Mouse (Mus musculus) heart, embryonic 16.5 days (tissue): ENCODE results near the gene Mon1a. TPM values are rescaled to one million over a fixed set of nuclear protein-coding genes. Genes with fewer than 3 reads are reported as not detected.

Source experiments
- ATAC-seq: fragments of 200-750 bp; cut with Nextera tagmentation; replicated peaks from 2 replicates; pipeline ENCODE4 v1.8.0; 2017; ENCODE audit warnings: moderate number of reproducible peaks; ENCODE audit not compliant: insufficient read depth, low FRiP score; ENCODE audit errors: extremely low read depth
- H3K27ac ChIP-seq: fragments of 300-500 bp; sonication (generic); 2 replicates; pipeline ENCODE4 v1.5.1; 2014; ENCODE audit warnings: mild to moderate bottlenecking, low read length, control low read depth, moderate library complexity
- H3K27me3 ChIP-seq: fragments of 300-500 bp; sonication (generic); 2 replicates; pipeline ENCODE4 v1.6.1; 2014; ENCODE audit warnings: low read length, mixed read lengths; ENCODE audit not compliant: control insufficient read depth, insufficient read depth
- H3K36me3 ChIP-seq: fragments of 300-500 bp; sonication (generic); 2 replicates; pipeline ENCODE4 v1.6.1; 2014; ENCODE audit not compliant: control insufficient read depth, insufficient read depth
- H3K4me1 ChIP-seq: fragments of 300-500 bp; sonication (generic); 2 replicates; pipeline ENCODE4 v1.6.1; 2014; ENCODE audit warnings: low read length, mixed read lengths; ENCODE audit not compliant: control insufficient read depth, insufficient read depth
- H3K4me2 ChIP-seq: fragments of 300-500 bp; sonication (generic); 2 replicates; pipeline ENCODE4 v1.6.1; 2014; ENCODE audit warnings: low read depth, mild to moderate bottlenecking, control low read depth, low read length
- H3K4me3 ChIP-seq: fragments of 300-500 bp; sonication (generic); 2 replicates; pipeline ENCODE4 v1.5.1; 2014; ENCODE audit warnings: mild to moderate bottlenecking, control low read depth, low read length
- H3K9ac ChIP-seq: fragments of 300-500 bp; sonication (generic); 2 replicates; pipeline ENCODE4 v1.6.1; 2014; ENCODE audit warnings: low read length, control low read depth
- H3K9me3 ChIP-seq: fragments of 300-500 bp; sonication (generic); replicated peaks from 2 replicates; pipeline ENCODE4 v1.6.1; 2016; ENCODE audit warnings: low read length; ENCODE audit not compliant: control insufficient read depth
- WGBS: fragments of 180-500 bp; shearing (Covaris S2); extraction: QIAGEN DNeasy Blood & Tissue Kit; methylation state at CpG from one replicate; pipeline ENCODE4 v1.1.7; 2014; 5-methylcytosine and 5-hydroxymethylcytosine counted together
- polyA plus RNA-seq: library from polyadenylated mRNA; unstranded; fragments of >200 nt; fragmentation: Nextera tagmentation; extraction: Ambion mirVana; gene quantifications from 2 replicates; pipeline ENCODE4 v1.2.1, GENCODE M21; 2015

The Mon1a gene
- polyA plus RNA-seq = 11.0 and 13.1 TPM in 2 replicates

GRCm38 (mm10) chr9:107887804-107888266 lies at the start of gene Mon1a:
TSS of gene Mon1a (plus strand) at chr9:107888151.
- Histone ChIP-seq H3K4me2 (peak within 1 kb of the TSS; percentile 95), H3K9ac (peak within 1 kb of the TSS; percentile 88), H3K27me3 (no peaks in the 10 kb centered on the region), H3K27ac (peak within 1 kb of the TSS; percentile 70), H3K4me1 (peaks cover 4% of the 10 kb centered on the region; the same call in 1 of the 2 replicates), H3K9me3 (no peaks in the 10 kb centered on the region), H3K4me3 (peak within 1 kb of the TSS; percentile 93), H3K36me3 (no peaks in the 10 kb centered on the region)
- WGBS = under 1% methylated on average over 28 of the region's 28 CpGs
- peak; percentile 98 for ATAC-seq

- H3K9me3 ChIP-seq = no peaks in the 10 kb centered on the region
- H3K27me3 ChIP-seq = no peaks in the 10 kb centered on the region
- no peak overlapping the region for H3K4me3 ChIP-seq
- peaks cover 12% of the 10 kb centered on the region for H3K36me3 ChIP-seq
- ATAC-seq = no peak
- WGBS = 90% methylated on average over 1 of the region's 1 CpGs
- H3K4me2 ChIP-seq = no peak overlapping the region
- H3K27ac ChIP-seq = no peak overlapping the region
- H3K9ac ChIP-seq = no peak overlapping the region
- H3K4me1 ChIP-seq = no peaks in the 10 kb centered on the region
Measured at GRCm38 (mm10) chr9:107838869-107839268, 49.1 kb upstream of the Mon1a start.

DNA sequence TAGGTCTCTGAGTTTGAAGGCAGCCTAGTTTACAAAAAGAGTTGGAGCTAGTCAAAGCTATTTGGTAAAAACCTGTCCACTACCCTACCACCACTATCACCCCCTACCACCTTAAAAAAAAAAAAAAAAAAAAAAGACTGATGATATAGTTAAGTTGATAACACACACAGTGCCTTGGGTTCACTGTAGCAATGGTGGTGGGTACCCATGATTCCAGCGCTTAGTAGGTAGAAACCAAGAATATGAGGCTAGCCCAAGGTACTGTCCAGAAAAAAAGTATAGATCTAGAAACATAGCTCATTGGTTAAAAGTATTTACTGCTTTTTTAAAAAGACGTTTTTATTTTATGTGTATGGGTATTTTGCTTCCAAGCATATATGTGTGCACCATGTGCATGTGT lies 45.2 kb upstream of the Mon1a start:
- Histone ChIP-seq H3K9ac (no peak overlapping the region), H3K36me3 (peaks cover 15% of the 10 kb centered on the region), H3K4me1 (no peaks in the 10 kb centered on the region), H3K9me3 (no peaks in the 10 kb centered on the region), H3K27me3 (no peaks in the 10 kb centered on the region), H3K4me2 (no peak overlapping the region), H3K27ac (no peak overlapping the region), H3K4me3 (no peak overlapping the region)
- 92% methylated on average over 2 of the region's 2 CpGs for WGBS
- ATAC-seq = no peak

- Histone ChIP-seq H3K27me3 (no peaks in the 10 kb centered on the region), H3K9me3 (no peaks in the 10 kb centered on the region), H3K4me2 (no peak overlapping the region), H3K36me3 (peaks cover 27% of the 10 kb centered on the region), H3K4me1 (no peaks in the 10 kb centered on the region), H3K27ac (no peak overlapping the region), H3K9ac (no peak overlapping the region), H3K4me3 (no peak overlapping the region)
- ATAC-seq = no peak
- 97% methylated on average over 7 of the region's 7 CpGs for WGBS
Measured at GRCm38 (mm10) chr9:107848922-107849321, 39.0 kb upstream of the Mon1a start.

GRCm38 (mm10) chr9:107858343-107858742 lies 29.6 kb upstream of the Mon1a start:
- no peak overlapping the region for H3K27ac ChIP-seq
- H3K27me3 ChIP-seq = no peaks in the 10 kb centered on the region
- H3K36me3 ChIP-seq = peaks cover 8% of the 10 kb centered on the region; the same call in 1 of the 2 replicates
- no peaks in the 10 kb centered on the region for H3K9me3 ChIP-seq
- H3K4me1 ChIP-seq = peaks cover 6% of the 10 kb centered on the region; the same call in 1 of the 2 replicates
- H3K4me3 ChIP-seq = no peak overlapping the region
- ATAC-seq = no peak
- H3K9ac ChIP-seq = no peak overlapping the region
- H3K4me2 ChIP-seq = no peak overlapping the region
- 68% methylated on average over 3 of the region's 3 CpGs for WGBS

DNA sequence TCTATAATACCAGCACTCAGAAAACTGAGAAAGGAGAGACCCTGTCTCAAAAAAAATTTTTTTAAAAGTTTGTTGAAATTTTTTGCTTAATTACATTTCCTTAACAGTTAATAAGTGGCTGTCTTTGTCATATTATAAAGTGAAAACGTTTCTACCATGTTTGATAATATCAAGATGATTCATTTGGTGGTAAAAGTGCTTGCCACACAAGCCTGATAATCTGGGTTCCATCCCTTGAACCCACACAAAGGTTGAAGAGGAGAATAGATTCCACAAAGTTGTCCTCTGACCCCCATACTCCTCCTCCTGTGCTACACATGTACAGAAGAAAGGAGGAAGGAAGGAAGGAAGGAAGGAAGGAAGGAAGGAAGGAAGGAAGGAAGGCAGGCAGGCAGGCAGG lies 23.5 kb upstream of the Mon1a start:
- Histone ChIP-seq H3K4me2 (no peak overlapping the region), H3K4me3 (no peak overlapping the region), H3K27me3 (no peaks in the 10 kb centered on the region), H3K27ac (no peak overlapping the region), H3K4me1 (peaks cover 2% of the 10 kb centered on the region; the same call in 1 of the 2 replicates), H3K36me3 (no peaks in the 10 kb centered on the region; the same call in 1 of the 2 replicates), H3K9ac (no peak overlapping the region), H3K9me3 (no peaks in the 10 kb centered on the region)
- no peak for ATAC-seq
- 60% methylated on average over 1 of the region's 1 CpGs for WGBS

- no peak overlapping the region for H3K27ac ChIP-seq
- 93% methylated on average over 2 of the region's 2 CpGs for WGBS
- no peak overlapping the region for H3K4me3 ChIP-seq
- no peaks in the 10 kb centered on the region; the same call in 1 of the 2 replicates for H3K36me3 ChIP-seq
- H3K9me3 ChIP-seq = no peaks in the 10 kb centered on the region
- ATAC-seq = no peak
- no peaks in the 10 kb centered on the region for H3K27me3 ChIP-seq
- no peak overlapping the region for H3K9ac ChIP-seq
- H3K4me2 ChIP-seq = no peak overlapping the region
- H3K4me1 ChIP-seq = peaks cover 5% of the 10 kb centered on the region
Measured at GRCm38 (mm10) chr9:107866081-107866480, 21.9 kb upstream of the Mon1a start.

DNA sequence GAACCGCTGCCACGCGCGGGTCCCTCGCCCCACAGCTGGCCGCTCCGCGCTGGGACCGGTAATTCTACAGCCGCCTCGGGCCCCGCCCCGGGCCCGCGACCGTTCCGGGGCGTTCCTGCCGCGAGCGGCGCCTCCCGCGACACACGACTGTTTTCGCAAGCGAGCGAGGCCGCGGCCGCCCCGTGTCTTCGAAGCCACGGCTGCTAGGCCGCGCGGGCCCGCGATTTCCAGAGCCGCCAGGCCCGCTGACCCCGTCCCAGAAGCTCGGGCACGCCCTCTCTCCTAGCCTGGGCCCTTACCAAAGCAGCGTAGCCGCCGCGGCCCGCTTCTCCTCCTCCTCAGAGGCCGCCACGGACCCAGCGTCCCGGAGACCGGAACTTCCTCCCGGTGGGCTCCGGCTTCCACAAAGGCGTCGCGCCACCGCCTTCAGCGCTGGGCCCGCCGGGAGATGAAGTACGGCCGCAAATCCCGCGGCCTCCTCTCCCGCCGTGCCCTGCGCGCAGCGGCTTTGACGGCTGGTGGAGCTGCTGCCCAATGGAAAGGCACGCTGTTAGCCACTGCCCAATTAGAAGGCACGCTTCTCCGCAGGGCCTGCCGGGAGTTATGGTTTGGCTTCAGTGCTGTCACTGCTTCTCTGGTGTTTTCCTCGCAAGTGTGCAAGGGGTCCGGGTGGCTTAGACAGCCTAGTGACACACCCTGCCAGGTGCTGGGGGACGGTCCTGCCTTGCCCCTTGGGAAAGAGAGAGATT lies 15.4 kb upstream of the Mon1a start:
- no peaks in the 10 kb centered on the region for H3K36me3 ChIP-seq
- H3K4me1 ChIP-seq = peaks cover 15% of the 10 kb centered on the region
- H3K9me3 ChIP-seq = no peaks in the 10 kb centered on the region
- H3K9ac ChIP-seq = peak overlapping the region; percentile 98
- H3K4me3 ChIP-seq = peak overlapping the region; percentile 95
- WGBS = under 1% methylated on average over 79 of the region's 80 CpGs
- peak; percentile 99 for ATAC-seq
- H3K27me3 ChIP-seq = no peaks in the 10 kb centered on the region
- H3K27ac ChIP-seq = peak overlapping the region; percentile 96
- peak overlapping the region; percentile 92 for H3K4me2 ChIP-seq

DNA sequence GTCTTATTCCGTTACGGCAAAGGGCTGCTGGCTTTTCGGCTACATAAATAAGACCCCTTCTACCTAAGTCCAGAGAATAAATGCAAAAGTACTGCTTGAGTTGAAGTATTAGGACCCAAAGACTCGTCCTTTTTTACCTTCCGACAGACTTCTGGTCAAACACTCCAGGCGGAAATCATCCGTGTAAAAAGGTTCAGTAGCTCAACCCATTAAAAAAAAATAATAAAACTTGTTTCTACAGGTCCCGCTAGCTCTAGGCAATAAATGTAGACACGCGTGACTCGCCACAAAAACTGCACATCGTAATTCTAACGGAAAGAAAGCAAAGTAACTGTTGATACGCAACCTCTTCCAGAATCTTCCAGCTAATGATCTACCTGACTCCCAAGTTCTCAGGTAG lies 14.8 kb upstream of the Mon1a start, which contains the start of gene Rbm6:
Gene Rbm6, minus strand, starts transcription at position 101 of the 400 bp plus-strand sequence.
- Histone ChIP-seq H3K4me3 (peak within 1 kb of the TSS; percentile 95), H3K9ac (peak within 1 kb of the TSS; percentile 98), H3K27ac (peak within 1 kb of the TSS; percentile 96), H3K27me3 (no peaks in the 10 kb centered on the region), H3K4me1 (peaks cover 15% of the 10 kb centered on the region), H3K9me3 (no peaks in the 10 kb centered on the region), H3K4me2 (peak within 1 kb of the TSS; percentile 92), H3K36me3 (no peaks in the 10 kb centered on the region)
- ATAC-seq = no peak
- 7% methylated on average over 14 of the region's 14 CpGs for WGBS
